Mouse (Mus musculus) liver, embryonic 12.5 days (tissue): ENCODE results near the gene R3hdm4. TPM values are rescaled to one million over a fixed set of nuclear protein-coding genes. Genes with fewer than 3 reads are reported as not detected.
"Not testable (repeated sequence)": the region's sequence is repeated elsewhere in the genome, so short reads cannot be mapped to it uniquely, and the experiment has no call there.

ENCODE experiments used
- ATAC-seq: fragments of 200-750 bp; cut with Nextera tagmentation; 2 replicates; pipeline ENCODE4 v1.8.0; 2017; ENCODE audit warnings: moderate number of reproducible peaks, mild to moderate bottlenecking, moderate library complexity
- H3K27ac ChIP-seq: fragments of 300-500 bp; sonication (generic); 2 replicates; pipeline ENCODE4 v1.5.1; 2016; ENCODE audit warnings: mild to moderate bottlenecking
- H3K27me3 ChIP-seq: fragments of 300-500 bp; sonication (generic); replicated peaks from 2 replicates; pipeline ENCODE4 v1.6.1; 2016; ENCODE audit warnings: mild to moderate bottlenecking, moderate library complexity
- H3K36me3 ChIP-seq: fragments of 300-500 bp; sonication (generic); 2 replicates; pipeline ENCODE4 v1.6.1; 2016; ENCODE audit warnings: mild to moderate bottlenecking, moderate library complexity
- H3K4me1 ChIP-seq: fragments of 300-500 bp; sonication (generic); 2 replicates; pipeline ENCODE4 v1.6.1; 2016
- H3K4me2 ChIP-seq: fragments of 300-500 bp; sonication (generic); 2 replicates; pipeline ENCODE4 v1.6.1; 2016; ENCODE audit warnings: mild to moderate bottlenecking, moderate library complexity
- H3K4me3 ChIP-seq: fragments of 300-500 bp; sonication (generic); 2 replicates; pipeline ENCODE4 v1.5.1; 2016; ENCODE audit warnings: mild to moderate bottlenecking, moderate library complexity
- H3K9ac ChIP-seq: fragments of 300-500 bp; sonication (generic); 2 replicates; pipeline ENCODE4 v1.6.1; 2016; ENCODE audit warnings: mild to moderate bottlenecking, moderate library complexity
- H3K9me3 ChIP-seq: fragments of 300-500 bp; sonication (generic); replicated peaks from 2 replicates; pipeline ENCODE4 v1.6.1; 2016; ENCODE audit warnings: mild to moderate bottlenecking, moderate library complexity
- WGBS: fragments of 180-500 bp; shearing (Covaris S2); methylation state at CpG from one replicate; pipeline ENCODE4 v1.1.7; 2016; ENCODE audit not compliant: insufficient replicate concordance; 5-methylcytosine and 5-hydroxymethylcytosine counted together
- polyA plus RNA-seq: library from polyadenylated mRNA; unstranded; fragments of >200 nt; fragmentation: Nextera tagmentation; extraction: Ambion mirVana; gene quantifications from 2 replicates; pipeline ENCODE4 v1.2.1, GENCODE M21; 2016

R3hdm4 gene
- polyA plus RNA-seq, 1 experiment from 2014 or later = 67.5 TPM

DNA sequence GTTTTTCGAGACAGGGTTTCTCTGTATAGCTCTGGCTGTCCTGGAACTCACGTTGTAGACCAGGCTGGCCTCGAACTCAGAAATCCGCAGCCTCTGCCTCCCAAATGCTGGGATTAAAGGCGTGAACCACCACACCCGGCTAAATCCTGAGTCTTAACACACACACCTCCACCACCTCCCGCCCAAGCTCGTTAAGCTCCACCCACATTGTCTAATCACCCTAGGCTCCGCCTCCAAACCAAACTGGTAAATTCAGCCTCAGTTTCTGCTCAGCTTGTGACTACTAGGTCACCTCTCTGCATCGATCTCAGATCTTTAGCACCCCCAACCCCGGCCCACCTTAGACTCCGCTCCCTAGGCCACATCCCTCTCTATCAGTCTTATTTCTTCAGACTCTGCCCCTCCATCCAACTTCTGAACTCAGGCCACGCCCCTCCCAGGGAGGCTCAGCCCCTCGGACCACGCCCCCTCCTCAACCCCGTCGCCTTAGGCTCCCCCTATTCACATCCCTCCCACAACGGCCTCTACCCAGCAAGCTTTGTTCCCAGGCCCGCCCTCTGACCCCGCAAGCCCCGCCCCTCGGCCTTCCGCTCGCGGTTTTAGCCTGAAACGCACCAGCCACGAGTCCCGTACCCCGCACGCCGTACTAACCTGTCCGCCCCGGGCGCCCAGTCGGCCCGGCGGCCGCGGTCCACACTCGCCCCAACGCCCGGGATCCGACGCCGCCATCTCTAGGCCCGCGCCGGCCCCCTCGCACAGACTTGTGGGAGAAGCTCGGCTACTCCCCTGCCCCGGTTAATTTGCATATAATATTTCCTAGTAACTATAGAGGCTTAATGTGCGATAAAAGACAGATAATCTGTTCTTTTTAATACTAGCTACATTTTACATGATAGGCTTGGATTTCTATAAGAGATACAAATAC, 12.6 kb downstream of the R3hdm4 start, which contains the start of gene Med16:
Gene Med16, minus strand, starts transcription at position 757 of the 925 bp plus-strand sequence.
- Histone ChIP-seq H3K9me3 (no peaks in the 10 kb centered on the region), H3K27ac (peak within 1 kb of the TSS; percentile 98), H3K9ac (peak within 1 kb of the TSS; percentile 91), H3K4me2 (peak within 1 kb of the TSS; percentile 72), H3K36me3 (peaks cover 68% of the 10 kb centered on the region), H3K27me3 (no peaks in the 10 kb centered on the region), H3K4me1 (peaks cover 46% of the 10 kb centered on the region), H3K4me3 (peak within 1 kb of the TSS; percentile 84)
- 3% methylated on average over 51 of the region's 52 CpGs for WGBS
- ATAC-seq = peak; percentile 91

DNA sequence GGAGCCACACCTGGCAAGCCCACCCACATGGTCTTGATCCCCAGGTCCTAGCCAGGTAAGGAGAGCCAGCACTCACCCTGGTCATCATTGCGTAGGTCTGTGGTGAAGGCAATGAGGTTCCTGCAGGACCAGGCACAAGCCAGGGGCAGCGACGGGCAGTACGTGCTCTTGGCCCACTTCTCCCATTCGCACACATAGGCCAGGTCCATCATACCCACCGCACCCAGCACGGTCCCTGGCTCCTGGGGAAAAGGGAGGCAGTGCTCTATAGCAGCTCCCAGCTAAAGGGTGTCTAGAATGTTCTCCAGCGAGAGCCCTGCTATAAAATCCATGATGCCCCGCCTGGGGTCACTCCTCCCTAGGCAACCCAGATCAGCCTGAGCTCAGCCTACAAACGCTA, 13.6 kb downstream of the R3hdm4 start:
- Histone ChIP-seq H3K36me3 (peaks cover 69% of the 10 kb centered on the region), H3K9ac (no peak overlapping the region), H3K4me2 (peak overlapping the region; percentile 72), H3K27ac (no peak overlapping the region), H3K27me3 (no peaks in the 10 kb centered on the region), H3K4me3 (peak overlapping the region; percentile 84; the same call in 1 of the 2 replicates), H3K9me3 (no peaks in the 10 kb centered on the region), H3K4me1 (peaks cover 36% of the 10 kb centered on the region)
- WGBS = 87% methylated on average over 10 of the region's 10 CpGs
- ATAC-seq = no peak

DNA sequence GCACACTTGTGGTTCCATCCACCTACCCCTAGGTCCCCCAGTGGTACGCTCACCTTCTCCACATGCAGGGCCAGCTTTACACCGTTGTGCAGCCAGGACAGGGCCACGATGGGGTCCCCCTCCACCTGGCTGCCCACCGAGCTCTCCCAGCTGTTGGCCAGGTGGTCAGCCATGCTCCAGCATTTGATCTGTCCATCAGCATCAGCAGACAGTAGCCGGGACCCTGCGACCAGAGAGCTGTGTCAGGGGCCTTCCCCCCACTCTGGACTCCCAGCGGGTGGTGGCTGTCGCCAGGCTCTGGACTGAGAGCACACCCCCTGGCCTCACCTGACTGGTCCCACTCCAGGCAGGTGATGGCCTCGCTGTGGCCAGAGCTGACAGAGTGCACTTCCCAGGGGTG, 14.3 kb downstream of the R3hdm4 start:
- H3K9me3 ChIP-seq = no peaks in the 10 kb centered on the region
- no peak overlapping the region for H3K4me3 ChIP-seq
- H3K27me3 ChIP-seq = no peaks in the 10 kb centered on the region
- H3K4me2 ChIP-seq = no peak overlapping the region
- peaks cover 29% of the 10 kb centered on the region for H3K4me1 ChIP-seq
- no peak overlapping the region for H3K27ac ChIP-seq
- WGBS = 94% methylated on average over 9 of the region's 9 CpGs
- peaks cover 66% of the 10 kb centered on the region for H3K36me3 ChIP-seq
- no peak for ATAC-seq
- H3K9ac ChIP-seq = no peak overlapping the region

DNA sequence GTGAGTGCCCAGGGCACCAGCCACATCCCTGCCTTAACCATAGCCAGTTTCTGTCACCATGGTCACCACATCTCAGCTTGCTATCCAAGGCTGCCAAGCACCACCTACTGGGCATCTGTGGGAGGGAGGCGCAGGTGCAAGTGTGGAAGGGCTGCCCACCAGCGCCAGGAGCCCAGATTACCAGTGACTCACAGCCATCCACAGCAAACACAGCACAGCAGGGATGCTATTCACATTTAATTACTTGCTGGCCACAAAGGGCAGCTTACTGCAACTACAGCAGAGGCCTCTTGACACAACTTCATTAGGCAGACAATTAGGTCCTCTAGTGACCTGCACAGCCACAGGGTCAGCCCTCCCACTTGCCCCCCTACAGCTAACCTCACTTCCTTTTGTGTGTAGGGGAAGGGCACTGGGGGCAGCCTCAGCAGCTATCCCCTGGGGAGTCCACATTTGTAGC, 20.0 kb downstream of the R3hdm4 start:
- no peak for ATAC-seq
- WGBS = 74% methylated on average over 2 of the region's 2 CpGs
- Histone ChIP-seq H3K9me3 (no peaks in the 10 kb centered on the region), H3K4me2 (no peak overlapping the region), H3K27ac (no peak overlapping the region), H3K4me3 (no peak overlapping the region), H3K9ac (no peak overlapping the region), H3K36me3 (peaks cover 84% of the 10 kb centered on the region), H3K27me3 (no peaks in the 10 kb centered on the region), H3K4me1 (peaks cover 10% of the 10 kb centered on the region)

DNA sequence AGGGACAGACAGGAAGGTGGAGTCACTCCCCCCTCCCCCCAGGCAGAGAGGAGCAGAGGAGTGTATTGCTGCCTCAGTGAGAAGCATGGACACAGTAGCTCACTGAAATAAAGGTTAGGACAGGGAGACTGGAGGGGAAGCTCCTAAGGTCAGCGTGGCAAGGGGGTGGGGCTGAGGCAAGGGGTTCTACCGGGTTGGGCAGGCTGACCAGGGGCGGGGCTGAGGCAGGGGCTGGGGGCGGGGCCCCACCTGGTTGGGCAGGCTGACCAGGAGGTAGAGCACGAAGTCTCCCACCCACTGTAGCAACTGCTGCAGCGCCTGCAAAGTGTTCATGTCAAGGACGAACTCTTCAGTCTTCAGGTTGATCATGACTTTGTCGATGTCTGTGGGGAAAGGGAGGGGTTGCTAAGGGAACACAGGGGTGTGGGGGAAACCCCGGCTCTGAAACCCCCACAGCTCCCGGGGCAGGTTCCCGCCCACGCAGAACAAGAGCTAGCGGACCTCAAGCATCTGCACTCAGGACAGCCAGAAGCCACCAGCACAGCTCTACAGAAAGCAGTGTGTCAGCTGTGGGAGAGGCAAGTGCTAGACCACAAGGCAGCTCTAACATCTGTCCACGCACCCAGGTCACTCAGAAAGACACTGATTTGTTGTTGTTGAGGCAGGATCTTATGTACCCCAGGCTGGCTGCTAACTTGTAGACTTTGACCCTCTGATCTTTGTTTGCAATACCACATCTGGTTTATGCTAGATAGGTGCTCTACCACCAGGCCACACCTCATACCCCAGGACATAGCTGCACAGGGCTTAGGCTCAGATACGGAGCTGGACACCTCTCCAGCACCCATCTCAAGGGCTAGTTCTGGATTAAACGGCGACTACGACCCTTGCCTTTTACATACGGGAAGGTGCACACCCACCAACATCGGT, 23.4 kb downstream of the R3hdm4 start:
- Histone ChIP-seq H3K4me3 (no peak overlapping the region), H3K9me3 (no peaks in the 10 kb centered on the region), H3K4me2 (peak overlapping the region; percentile 31; the same call in 1 of the 2 replicates), H3K4me1 (peaks cover 10% of the 10 kb centered on the region), H3K27me3 (no peaks in the 10 kb centered on the region), H3K27ac (peak overlapping the region; percentile 18; the same call in 1 of the 2 replicates), H3K36me3 (peaks cover 66% of the 10 kb centered on the region), H3K9ac (no peak overlapping the region)
- ATAC-seq = peak; percentile 56
- WGBS = 54% methylated on average over 20 of the region's 20 CpGs

DNA sequence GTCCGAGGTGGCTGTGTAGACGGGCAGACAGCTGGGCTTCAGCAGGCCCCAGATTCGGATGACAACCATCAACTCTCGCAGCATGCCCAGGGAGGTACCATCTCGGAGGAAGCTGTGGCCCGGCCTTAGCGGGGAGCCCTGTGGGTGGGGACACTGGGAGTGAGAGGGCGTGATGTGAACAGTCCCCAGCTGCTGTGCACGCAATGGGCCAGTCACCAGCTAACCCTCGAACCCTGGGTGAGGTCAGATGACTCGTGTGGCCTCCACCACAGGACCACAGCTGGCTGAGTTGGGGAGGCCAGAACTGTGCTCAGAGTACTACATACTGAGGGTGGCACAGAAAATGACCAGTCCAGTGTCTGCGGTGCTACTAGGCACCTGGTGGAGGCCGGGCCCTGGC, 24.2 kb downstream of the R3hdm4 start:
- H3K4me3 ChIP-seq = no peak overlapping the region
- no peaks in the 10 kb centered on the region for H3K27me3 ChIP-seq
- H3K4me1 ChIP-seq = peaks cover 10% of the 10 kb centered on the region
- H3K9me3 ChIP-seq = no peaks in the 10 kb centered on the region
- WGBS = 78% methylated on average over 13 of the region's 13 CpGs
- H3K36me3 ChIP-seq = peaks cover 61% of the 10 kb centered on the region
- H3K27ac ChIP-seq = peak overlapping the region; percentile 3; the same call in 1 of the 2 replicates
- H3K9ac ChIP-seq = no peak overlapping the region
- H3K4me2 ChIP-seq = no peak overlapping the region
- ATAC-seq = no peak

DNA sequence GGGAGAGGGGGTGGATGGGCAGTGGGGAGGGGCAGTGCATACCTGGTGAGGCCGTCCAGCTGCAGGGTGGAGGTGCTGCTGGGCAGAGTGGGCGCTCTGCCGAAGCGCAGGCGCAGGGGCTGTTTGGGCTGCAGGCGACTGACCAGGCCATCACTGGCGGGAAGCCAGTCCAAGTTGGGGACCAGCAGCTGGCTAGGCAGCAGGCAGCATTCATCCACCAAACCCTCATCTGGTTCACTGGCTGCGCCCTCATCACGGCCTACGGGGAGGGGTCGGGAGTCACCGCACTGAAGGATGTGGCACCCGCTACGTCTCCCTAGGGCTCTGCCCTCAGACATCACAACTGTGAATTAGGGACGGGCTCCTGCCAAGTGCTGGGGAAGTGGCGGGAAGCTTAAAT, 24.7 kb downstream of the R3hdm4 start:
- ATAC-seq = no peak
- peaks cover 10% of the 10 kb centered on the region for H3K4me1 ChIP-seq
- H3K27me3 ChIP-seq = no peaks in the 10 kb centered on the region; the same call in 1 of the 2 replicates
- WGBS = 91% methylated on average over 16 of the region's 16 CpGs
- H3K27ac ChIP-seq = no peak overlapping the region
- no peak overlapping the region for H3K4me3 ChIP-seq
- H3K36me3 ChIP-seq = peaks cover 59% of the 10 kb centered on the region
- no peaks in the 10 kb centered on the region for H3K9me3 ChIP-seq
- H3K9ac ChIP-seq = no peak overlapping the region
- no peak overlapping the region for H3K4me2 ChIP-seq

DNA sequence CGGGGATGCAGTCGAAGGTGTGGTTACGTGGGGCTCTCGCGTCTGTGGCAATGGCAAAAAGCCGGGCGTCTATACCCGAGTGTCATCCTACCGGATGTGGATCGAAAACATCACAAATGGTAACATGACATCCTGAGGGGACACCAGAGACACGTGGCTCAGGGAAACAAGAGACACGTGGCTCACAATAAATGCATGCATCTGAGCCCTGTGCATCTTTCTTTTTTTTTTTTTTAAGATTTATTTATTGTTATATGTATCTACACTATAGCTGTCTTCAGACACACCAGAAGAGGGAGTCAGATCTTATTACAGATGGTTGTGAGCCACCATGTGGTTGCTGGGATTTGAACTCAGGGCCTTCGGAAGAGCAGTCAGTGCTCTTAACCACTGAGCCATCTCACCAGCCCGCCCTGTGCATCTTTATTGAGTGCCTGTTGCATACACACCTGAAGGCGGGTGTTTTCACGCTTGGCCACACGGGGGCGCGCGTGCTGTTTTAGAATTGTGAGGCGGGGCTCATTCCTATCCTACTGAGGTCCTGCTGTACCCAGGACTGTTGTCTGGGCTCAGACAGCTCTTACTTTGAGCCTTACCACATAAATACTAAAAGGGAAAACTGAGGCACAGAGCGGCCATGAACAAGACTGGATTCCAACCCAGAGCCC, 28.4 kb downstream of the R3hdm4 start:
- not testable (repeated sequence) for H3K4me2 ChIP-seq, H3K27ac ChIP-seq, H3K9ac ChIP-seq, H3K4me3 ChIP-seq, H3K9me3 ChIP-seq, H3K4me1 ChIP-seq
- Histone ChIP-seq H3K36me3 (peaks cover 31% of the 10 kb centered on the region), H3K27me3 (peaks cover 11% of the 10 kb centered on the region; the same call in 1 of the 2 replicates)
- WGBS = 40% methylated on average over 22 of the region's 22 CpGs
- ATAC-seq = peak; percentile 55

DNA sequence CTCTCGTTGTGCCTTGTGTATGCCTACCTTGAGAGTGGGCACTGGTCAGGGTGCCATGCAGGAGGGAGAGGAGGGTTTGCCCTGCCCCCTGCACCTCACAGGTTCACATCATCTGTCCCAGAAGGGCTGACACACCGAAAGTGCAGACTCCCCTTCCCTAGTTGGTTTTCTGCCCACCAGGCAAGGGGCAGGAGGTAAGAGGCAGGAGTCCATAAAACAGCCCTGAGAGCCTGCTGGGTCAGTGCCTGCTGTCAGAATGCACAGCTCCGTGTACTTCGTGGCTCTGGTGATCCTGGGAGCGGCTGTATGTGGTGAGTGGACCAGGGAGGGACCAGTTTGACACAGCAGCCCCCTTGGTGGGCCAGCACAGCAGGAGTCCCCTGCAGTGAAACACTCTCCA, 30.3 kb downstream of the R3hdm4 start, which contains the start of gene Cfd:
Gene Cfd, plus strand, starts transcription at position 184 of the 400 bp plus-strand sequence.
- Histone ChIP-seq H3K4me2 (no peak within 1 kb of the TSS), H3K27ac (no peak within 1 kb of the TSS), H3K9me3 (no peaks in the 10 kb centered on the region), H3K27me3 (peaks cover 11% of the 10 kb centered on the region; the same call in 1 of the 2 replicates), H3K36me3 (peaks cover 12% of the 10 kb centered on the region), H3K4me1 (no peaks in the 10 kb centered on the region), H3K9ac (no peak within 1 kb of the TSS), H3K4me3 (no peak within 1 kb of the TSS)
- no peak for ATAC-seq
- 42% methylated on average over 5 of the region's 5 CpGs for WGBS

DNA sequence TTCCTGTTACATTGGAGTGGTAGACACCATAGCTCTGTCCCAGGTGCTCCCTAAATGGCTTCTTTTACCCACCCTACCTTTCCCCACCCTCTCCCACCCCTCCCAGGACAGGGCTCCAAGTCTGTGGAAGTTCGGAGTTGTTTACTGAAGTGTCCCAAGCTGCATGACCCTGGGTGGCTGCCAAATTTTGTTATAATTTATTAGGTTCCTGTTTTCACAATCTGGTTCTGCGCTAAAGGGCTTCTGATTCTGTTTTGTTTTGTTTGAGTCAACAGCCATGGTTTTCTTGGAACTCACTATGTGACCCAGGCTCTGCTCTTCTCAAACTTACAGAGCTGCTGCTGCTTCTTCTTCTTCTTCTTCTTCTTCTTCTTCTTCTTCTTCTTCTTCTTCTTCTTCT, 31.6 kb downstream of the R3hdm4 start:
- Histone ChIP-seq H3K4me1 (no peaks in the 10 kb centered on the region), H3K27me3 (peaks cover 11% of the 10 kb centered on the region; the same call in 1 of the 2 replicates), H3K4me2 (no peak overlapping the region), H3K36me3 (0 out of 2 replicates have a peak, but pooled peaks cover 3% of the 10 kb centered on the region), H3K4me3 (no peak overlapping the region), H3K27ac (no peak overlapping the region), H3K9ac (no peak overlapping the region), H3K9me3 (no peaks in the 10 kb centered on the region)
- WGBS = 72% methylated on average over 2 of the region's 2 CpGs
- ATAC-seq = no peak

DNA sequence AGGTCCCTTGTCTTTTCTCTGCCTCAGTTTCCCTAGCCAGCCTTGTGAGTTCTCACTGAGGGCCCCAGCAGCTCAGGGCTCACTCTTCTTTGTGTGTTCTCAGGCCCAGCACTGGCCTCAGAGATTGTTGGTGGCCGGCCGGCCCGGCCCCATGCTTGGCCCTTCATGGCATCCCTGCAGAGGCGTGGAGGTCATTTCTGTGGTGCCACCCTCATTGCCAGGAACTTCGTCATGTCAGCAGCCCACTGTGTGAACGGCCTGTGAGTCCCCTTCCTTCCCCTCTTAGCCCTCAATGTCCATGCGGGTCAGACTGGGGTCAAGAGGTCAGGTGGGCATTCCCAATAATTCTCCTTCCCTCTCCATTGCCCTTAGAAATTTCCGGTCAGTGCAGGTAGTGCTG, 34.4 kb downstream of the R3hdm4 start:
- WGBS = 70% methylated on average over 8 of the region's 8 CpGs
- no peak overlapping the region for H3K9ac ChIP-seq
- H3K36me3 ChIP-seq = no peaks in the 10 kb centered on the region
- ATAC-seq = no peak
- no peaks in the 10 kb centered on the region for H3K9me3 ChIP-seq
- no peak overlapping the region for H3K27ac ChIP-seq
- H3K4me1 ChIP-seq = peaks cover 23% of the 10 kb centered on the region
- peaks cover 23% of the 10 kb centered on the region; the same call in 1 of the 2 replicates for H3K27me3 ChIP-seq
- H3K4me2 ChIP-seq = no peak overlapping the region
- H3K4me3 ChIP-seq = no peak overlapping the region
